30 mouse cellular contexts compared by ENCODE assay signal in genomic region chr11:79573836-79574235, GRCm38 (mm10). TPM values are rescaled to one million over a fixed set of nuclear protein-coding genes. Genes with fewer than 3 reads are reported as not detected.
DNase-seq lines count a peak whose midpoint lies in the region; ATAC-seq and TF ChIP-seq lines count a peak whose summit lies in the region.
"Had no signal": no experiment of that assay in that cellular context is flagged by ENCODE, and none has a peak within 500 bp of the region (broad histone marks: within the 10 kb centered on the region; RNA-seq: fewer than 3 reads in every experiment).

No protein-coding gene starts in this region.

- TF ChIP-seq RAD21 in MEL (IDR thresholded peaks at IDR 0.05; ENCODE audit: low read depth, low read length): no peak

- H3K27ac ChIP-seq in spleen, adult 2 months (ENCODE audit: insufficient read depth, low read length): peak overlapping the region; percentile 25; the same call in 1 of the 2 replicates
- H3K27ac ChIP-seq in MEL (ENCODE audit: control insufficient read depth, low read depth, low read length): no peak overlapping the region
- H3K27ac ChIP-seq: embryonic facial prominence, embryonic 12.5 days; forebrain, embryonic 10.5 days; forebrain, embryonic 15.5 days; gastrocnemius, adult 2 months; heart, embryonic 13.5 days; kidney, postnatal 0 days; limb, embryonic 13.5 days; midbrain, embryonic 12.5 days; stomach, embryonic 15.5 days had no signal

- H3K27me3 ChIP-seq in spleen, adult 2 months (ENCODE audit: control insufficient read depth, insufficient read depth, low read length): no peaks in the 10 kb centered on the region
- H3K27me3 ChIP-seq in MEL (ENCODE audit: control insufficient read depth in 1 of 2, insufficient read depth in 2 of 2, low read length in 2 of 2): no peaks in the 10 kb centered on the region
- H3K27me3 ChIP-seq: embryonic facial prominence, embryonic 12.5 days; forebrain, embryonic 15.5 days; heart, embryonic 13.5 days; limb, embryonic 13.5 days; megakaryocyte, embryonic 14.5 days; midbrain, embryonic 12.5 days; stomach, embryonic 15.5 days had no signal

- H3K9ac ChIP-seq in MEL (ENCODE audit: control insufficient read depth, low read depth, low read length, poor library complexity, severe bottlenecking): no peak overlapping the region
- H3K9ac ChIP-seq: embryonic facial prominence, embryonic 12.5 days; forebrain, embryonic 15.5 days; heart, embryonic 13.5 days; limb, embryonic 13.5 days; midbrain, embryonic 12.5 days; stomach, embryonic 15.5 days had no signal

- peak; percentile 16 to 38 for DNase-seq in spleen, adult 2 months (ENCODE audit: low read depth in 1 of 2, low spot score in 2 of 2)
- DNase-seq in spleen, postnatal 14 days (ENCODE audit: low spot score in 2 of 2): no peak
- peak; percentile 69 for DNase-seq in MEL (ENCODE audit: low read depth, low spot score)
- no peak for DNase-seq in embryo, embryonic 10 days (ENCODE audit: low spot score)
- DNase-seq in frontal cortex, postnatal 25 days (ENCODE audit: low spot score in 2 of 2): no peak
- no peak for DNase-seq in adrenal gland, adult 2 months
- DNase-seq: cerebellum, adult 8-10 months; cerebellum, postnatal 25 days; embryo, embryonic 11 days; gastrocnemius, adult 2 months; gastrocnemius, postnatal 36 days; heart, postnatal 14 days; kidney, adult 8-10 months; kidney, postnatal 4 days; right cerebral cortex, postnatal 25 days had no signal

- no peak for TF ChIP-seq CTCF in spleen, adult 2 months (IDR thresholded peaks at IDR 0.05; ENCODE audit: extremely low read depth, insufficient read depth, insufficient read length, insufficient replicate concordance)
- TF ChIP-seq CTCF in MEL (IDR thresholded peaks at IDR 0.05 in 2 of 3, conservative IDR thresholded peaks at IDR 0.05 in 1 of 3; ENCODE audit: control insufficient read depth in 1 of 3, insufficient read depth in 1 of 3, low read depth in 2 of 3, low read length in 3 of 3, poor library complexity in 1 of 3, severe bottlenecking in 1 of 3): no peak

- H3K79me2 ChIP-seq in MEL (ENCODE audit: control insufficient read depth, insufficient read depth, low read length, poor library complexity): no peaks in the 10 kb centered on the region

- no peak overlapping the region for H3K4me3 ChIP-seq in spleen, adult 2 months (ENCODE audit: extremely low read depth, insufficient read depth, insufficient read length)
- no peak overlapping the region for H3K4me3 ChIP-seq in MEL (ENCODE audit: control insufficient read depth in 1 of 2, insufficient read depth in 1 of 2, low read depth in 2 of 2, low read length in 2 of 2)
- H3K4me3 ChIP-seq: embryonic facial prominence, embryonic 12.5 days; forebrain, embryonic 10.5 days; forebrain, embryonic 15.5 days; gastrocnemius, adult 2 months; heart, embryonic 13.5 days; limb, embryonic 13.5 days; megakaryocyte, embryonic 14.5 days; midbrain, embryonic 12.5 days; stomach, embryonic 15.5 days had no signal

- no peak for TF ChIP-seq POLR2A in spleen, adult 2 months (IDR thresholded peaks at IDR 0.05; ENCODE audit: low read depth, low read length)
- no peak for TF ChIP-seq POLR2A in MEL (IDR thresholded peaks at IDR 0.05; ENCODE audit: control insufficient read depth in 1 of 2, insufficient read depth in 1 of 2, low read depth in 1 of 2, low read length in 2 of 2, poor library complexity in 1 of 2)

- peaks cover 10% of the 10 kb centered on the region; the same call in 1 of the 2 replicates for H3K36me3 ChIP-seq in spleen, adult 2 months (ENCODE audit: control insufficient read depth, insufficient read depth, low read length)
- H3K36me3 ChIP-seq in MEL (ENCODE audit: control insufficient read depth in 1 of 2, insufficient read depth in 2 of 2, low read length in 2 of 2): peaks cover 0 to 14% of the 10 kb centered on the region in 2 experiments; a peak in 2 of 4 replicates

- ATAC-seq in megakaryocyte, adult 5-6 weeks (ENCODE audit: poor library complexity, severe bottlenecking): peak; percentile 71
- ATAC-seq: forebrain, embryonic 15.5 days; hindbrain, embryonic 16.5 days; lung, postnatal 0 days had no signal

- no peak for TF ChIP-seq EP300 in MEL (IDR thresholded peaks at IDR 0.05; ENCODE audit: low read depth in 1 of 2, low read length in 2 of 2)

- peaks cover 4% of the 10 kb centered on the region; the same call in 1 of the 2 replicates for H3K4me1 ChIP-seq in spleen, adult 2 months (ENCODE audit: control insufficient read depth, insufficient read depth, insufficient read length)
- H3K4me1 ChIP-seq in MEL (ENCODE audit: control insufficient read depth in 1 of 2, insufficient read depth in 2 of 2, low read length in 2 of 2): no peaks in the 10 kb centered on the region
- H3K4me1 ChIP-seq: embryonic facial prominence, embryonic 12.5 days; forebrain, embryonic 10.5 days; forebrain, embryonic 15.5 days; limb, embryonic 13.5 days; midbrain, embryonic 12.5 days; stomach, embryonic 15.5 days had no signal

- WGBS in spleen, adult 2 months: 42% methylated on average over 3 of the region's 3 CpGs

- no peaks in the 10 kb centered on the region for H3K9me3 ChIP-seq in MEL (replicated peaks; ENCODE audit: insufficient read depth, low read length)
- H3K9me3 ChIP-seq: embryonic facial prominence, embryonic 12.5 days; forebrain, embryonic 10.5 days; forebrain, embryonic 15.5 days; G1E; heart, embryonic 13.5 days; limb, embryonic 13.5 days; megakaryocyte, embryonic 14.5 days; midbrain, embryonic 12.5 days; stomach, embryonic 15.5 days had no signal

TF ChIP-seq in MEL, 35 proteins besides CTCF, POLR2A, EP300 and RAD21:
- TF ChIP-seq GATA1 (IDR thresholded peaks at IDR 0.05; ENCODE audit: low read depth, low read length) (no peak), BHLHE40 (IDR thresholded peaks at IDR 0.05; ENCODE audit: borderline replicate concordance, low read depth, low read length) (no peak), MYC (IDR thresholded peaks at IDR 0.05; ENCODE audit: low read depth, low read length) (no peak), MXI1 (IDR thresholded peaks at IDR 0.05; ENCODE audit: low read depth, low read length) (no peak), MAX (IDR thresholded peaks at IDR 0.05; ENCODE audit: low read length) (no peak), TAL1 (IDR thresholded peaks at IDR 0.05; ENCODE audit: low read length) (no peak), ZNF384 (IDR thresholded peaks at IDR 0.05; ENCODE audit: low read depth, low read length) (no peak), SMC3 (IDR thresholded peaks at IDR 0.05; ENCODE audit: low read depth, low read length) (no peak), SIN3A (IDR thresholded peaks at IDR 0.05; ENCODE audit: low read length) (no peak), MEF2A (IDR thresholded peaks at IDR 0.05; ENCODE audit: extremely low read depth, insufficient replicate concordance, low read depth, low read length, poor library complexity, severe bottlenecking) (no peak), MAFK (IDR thresholded peaks at IDR 0.05; ENCODE audit: borderline replicate concordance, low read depth, low read length) (no peak), USF2 (IDR thresholded peaks at IDR 0.05; ENCODE audit: borderline replicate concordance in 1 of 2, insufficient read depth in 1 of 2, low read depth in 1 of 2, low read length in 2 of 2) (no peak), KAT2A (conservative IDR thresholded peaks at IDR 0.05; ENCODE audit: low read depth, low read length) (no peak), POLR2AphosphoS5 (IDR thresholded peaks at IDR 0.05; ENCODE audit: borderline replicate concordance, low read depth, low read length) (no peak), USF1 (IDR thresholded peaks at IDR 0.05; ENCODE audit: low read depth, low read length) (no peak)

RNA-seq across cellular contexts. Expression of gene Rab11fip4, which starts 17.2 kb away (rescaled TPM):
- 11.0 and 12.2 TPM in 2 replicates for polyA plus RNA-seq in spleen, adult 2 months (2012; rRNA removed)
- total RNA-seq in MEL (2012; rRNA removed): under 0.01 TPM in 1 of 2 replicates, not detected in the other
- polyA plus RNA-seq in MEL (2012; ENCODE audit: insufficient read depth in 1 of 2, insufficient read length in 2 of 2, low read depth in 1 of 2, low replicate concordance in 2 of 2, missing spikeins in 1 of 2): under 1 TPM in 1 of 2 experiments, not detected in 1; 0.03 TPM
- 3.7 and 4.9 TPM in 2 replicates for total RNA-seq in megakaryocyte, adult 5-6 weeks (2015)
- total RNA-seq in megakaryocyte, adult 5-6 weeks (2017): 13.3 and 17.8 TPM in 2 replicates
- total RNA-seq in adrenal gland, adult 2 months (2021): 1 to 10 TPM; 1.8 to 7.2 TPM
- 2.7 and 4.0 TPM in 2 replicates for polyA plus RNA-seq in adrenal gland, adult 2 months (2012; rRNA removed)
- polyA plus RNA-seq: G1E had no signal

RNA-seq across cellular contexts. Expression of gene Evi2a, which starts 43.4 kb away (rescaled TPM):
- 22.0 and 25.1 TPM in 2 replicates for polyA plus RNA-seq in spleen, adult 2 months (2012; rRNA removed)
- total RNA-seq in MEL (2012; rRNA removed): 0.13 and 0.19 TPM in 2 replicates
- polyA plus RNA-seq in MEL (2012; ENCODE audit: insufficient read depth in 1 of 2, insufficient read length in 2 of 2, low read depth in 1 of 2, low replicate concordance in 2 of 2, missing spikeins in 1 of 2): under 1 TPM in 1 of 2 experiments, not detected in 1; 0.18 TPM
- 248 and 296 TPM in 2 replicates for total RNA-seq in megakaryocyte, adult 5-6 weeks (2015)
- 242 and 257 TPM in 2 replicates for total RNA-seq in megakaryocyte, adult 5-6 weeks (2017)
- 1 to 10 TPM; 1.7 to 4.1 TPM for total RNA-seq in adrenal gland, adult 2 months (2021)
- polyA plus RNA-seq in adrenal gland, adult 2 months (2012; rRNA removed): 2.4 and 2.7 TPM in 2 replicates

RNA-seq across cellular contexts. Expression of gene Evi2, which starts 43.4 kb away (rescaled TPM):
- polyA plus RNA-seq in spleen, adult 2 months (2012; rRNA removed): 12.2 and 13.9 TPM in 2 replicates
- total RNA-seq in MEL (2012; rRNA removed): 0.15 and 0.46 TPM in 2 replicates
- 1 to 10 TPM in 1 of 2 experiments, not detected in 1; 1.2 TPM for polyA plus RNA-seq in MEL (2012; ENCODE audit: insufficient read depth in 1 of 2, insufficient read length in 2 of 2, low read depth in 1 of 2, low replicate concordance in 2 of 2, missing spikeins in 1 of 2)
- total RNA-seq in megakaryocyte, adult 5-6 weeks (2015): 115 and 116 TPM in 2 replicates
- 21.3 and 21.8 TPM in 2 replicates for total RNA-seq in megakaryocyte, adult 5-6 weeks (2017)
- under 1 TPM; 0.17 to 0.24 TPM for total RNA-seq in adrenal gland, adult 2 months (2021)
- 0.12 and 0.32 TPM in 2 replicates for polyA plus RNA-seq in adrenal gland, adult 2 months (2012; rRNA removed)
- total RNA-seq: gastrocnemius, adult 2 months; left cerebral cortex, postnatal 36 days had no signal
- polyA plus RNA-seq: G1E had no signal

RNA-seq across cellular contexts. Expression of gene Evi2b, which starts 50.3 kb away (rescaled TPM):
- 56.7 and 57.3 TPM in 2 replicates for polyA plus RNA-seq in spleen, adult 2 months (2012; rRNA removed)
- total RNA-seq in MEL (2012; rRNA removed): 8.1 and 13.0 TPM in 2 replicates
- 10 to 100 TPM in 1 of 2 experiments, not detected in 1; 42.4 TPM for polyA plus RNA-seq in MEL (2012; ENCODE audit: insufficient read depth in 1 of 2, insufficient read length in 2 of 2, low read depth in 1 of 2, low replicate concordance in 2 of 2, missing spikeins in 1 of 2)
- 1,009 and 1,045 TPM in 2 replicates for total RNA-seq in megakaryocyte, adult 5-6 weeks (2015)
- total RNA-seq in megakaryocyte, adult 5-6 weeks (2017): 207 and 252 TPM in 2 replicates
- total RNA-seq in adrenal gland, adult 2 months (2021): 1 to 10 TPM in 1 of 2 experiments, under 1 TPM in 1; 0.84 to 2.1 TPM
- 1.7 and 2.2 TPM in 2 replicates for polyA plus RNA-seq in adrenal gland, adult 2 months (2012; rRNA removed)
- polyA plus RNA-seq: embryonic facial prominence, embryonic 12.5 days; forebrain, embryonic 15.5 days; hindbrain, embryonic 16.5 days; neural tube, embryonic 14.5 days had no signal

Comparison
In these comparisons a context has a peak if more than half of its experiments do, and no peak if none do; other contexts are left out.
1. DNase-seq: peak in spleen, adult 2 months (2 of 2) and MEL (single experiment); none in spleen, postnatal 14 days (0 of 2), embryo, embryonic 10 days (single experiment), frontal cortex, postnatal 25 days (0 of 2) and adrenal gland, adult 2 months (single experiment).
2. RNA of gene Evi2a, which starts 43.4 kb away (total RNA-seq): 242 to 296 TPM in megakaryocyte, adult 5-6 weeks; 1.7 to 4.1 TPM in adrenal gland, adult 2 months and 0.13 to 0.19 TPM in MEL; every median in the first group is over 10 times any median in the second.
3. RNA of gene Evi2, which starts 43.4 kb away (total RNA-seq): 21.3 to 116 TPM in megakaryocyte, adult 5-6 weeks; 0.17 to 0.24 TPM in adrenal gland, adult 2 months and 0.15 to 0.46 TPM in MEL; every median in the first group is over 10 times any median in the second.